Mouse (Mus musculus) heart, embryonic 12.5 days (tissue): Measurements from ENCODE around the gene Hand2. TPM values are rescaled to one million over a fixed set of nuclear protein-coding genes. Genes with fewer than 3 reads are reported as not detected.

Source experiments
- ATAC-seq: fragments of 200-750 bp; cut with Nextera tagmentation; 2 replicates; pipeline ENCODE4 v1.8.0; 2017; ENCODE audit warnings: moderate TSS enrichment, moderate library complexity; ENCODE audit not compliant: insufficient number of reproducible peaks, low FRiP score
- H3K27ac ChIP-seq: fragments of 300-500 bp; sonication (generic); 2 replicates; pipeline ENCODE4 v1.5.1; 2016; ENCODE audit warnings: mild to moderate bottlenecking, moderate library complexity; ENCODE audit not compliant: poor library complexity, severe bottlenecking
- H3K27me3 ChIP-seq: fragments of 300-500 bp; sonication (generic); replicated peaks from 2 replicates; pipeline ENCODE4 v1.6.1; 2016; ENCODE audit warnings: mild to moderate bottlenecking, moderate library complexity
- H3K36me3 ChIP-seq: fragments of 300-500 bp; sonication (generic); 2 replicates; pipeline ENCODE4 v1.6.1; 2016; ENCODE audit warnings: mild to moderate bottlenecking, moderate library complexity
- H3K4me1 ChIP-seq: fragments of 300-500 bp; sonication (generic); replicated peaks from 2 replicates; pipeline ENCODE4 v1.6.1; 2016; ENCODE audit warnings: mild to moderate bottlenecking
- H3K4me2 ChIP-seq: fragments of 300-500 bp; sonication (generic); 2 replicates; pipeline ENCODE4 v1.6.1; 2016; ENCODE audit warnings: mild to moderate bottlenecking, moderate library complexity
- H3K4me3 ChIP-seq: fragments of 300-500 bp; sonication (generic); 2 replicates; pipeline ENCODE4 v1.5.1; 2016; ENCODE audit warnings: mild to moderate bottlenecking
- H3K9ac ChIP-seq: fragments of 300-500 bp; sonication (generic); 2 replicates; pipeline ENCODE4 v1.6.1; 2016; ENCODE audit warnings: mild to moderate bottlenecking, moderate library complexity
- H3K9me3 ChIP-seq: fragments of 300-500 bp; sonication (generic); replicated peaks from 2 replicates; pipeline ENCODE4 v1.6.1; 2016; ENCODE audit warnings: mild to moderate bottlenecking, moderate library complexity
- WGBS: fragments of 180-500 bp; shearing (Covaris S2); methylation state at CpG from one replicate; pipeline ENCODE4 v1.1.7; 2016; 5-methylcytosine and 5-hydroxymethylcytosine counted together
- polyA plus RNA-seq: library from polyadenylated mRNA; unstranded; fragments of >200 nt; fragmentation: Nextera tagmentation; extraction: Ambion mirVana; gene quantifications from 2 replicates; pipeline ENCODE4 v1.2.1, GENCODE M21; 2016

The Hand2 gene
- polyA plus RNA-seq, 1 experiment from 2014 or later = 18.0 TPM

- Histone ChIP-seq H3K9ac (peak overlapping the region; percentile 64), H3K27me3 (no peaks in the 10 kb centered on the region), H3K4me3 (peak overlapping the region; percentile 21; the same call in 1 of the 2 replicates), H3K4me1 (peaks cover 26% of the 10 kb centered on the region), H3K36me3 (no peaks in the 10 kb centered on the region; the same call in 1 of the 2 replicates), H3K4me2 (peak overlapping the region; percentile 59), H3K27ac (peak overlapping the region; percentile 62; the same call in 1 of the 2 replicates), H3K9me3 (no peaks in the 10 kb centered on the region)
- ATAC-seq = no peak
- WGBS = 19% methylated on average over 3 of the region's 3 CpGs
Observed at GRCm38 (mm10) chr8:57315471-57315870, 5.3 kb upstream of the Hand2 start.

- Histone ChIP-seq H3K4me3 (peak overlapping the region; percentile 35), H3K36me3 (no peaks in the 10 kb centered on the region; the same call in 1 of the 2 replicates), H3K27ac (peak overlapping the region; percentile 74), H3K4me1 (peaks cover 26% of the 10 kb centered on the region), H3K9me3 (no peaks in the 10 kb centered on the region), H3K9ac (peak overlapping the region; percentile 68), H3K4me2 (peak overlapping the region; percentile 70), H3K27me3 (no peaks in the 10 kb centered on the region)
- ATAC-seq = no peak
Observed at GRCm38 (mm10) chr8:57317107-57317506, 3.7 kb upstream of the Hand2 start.

DNA sequence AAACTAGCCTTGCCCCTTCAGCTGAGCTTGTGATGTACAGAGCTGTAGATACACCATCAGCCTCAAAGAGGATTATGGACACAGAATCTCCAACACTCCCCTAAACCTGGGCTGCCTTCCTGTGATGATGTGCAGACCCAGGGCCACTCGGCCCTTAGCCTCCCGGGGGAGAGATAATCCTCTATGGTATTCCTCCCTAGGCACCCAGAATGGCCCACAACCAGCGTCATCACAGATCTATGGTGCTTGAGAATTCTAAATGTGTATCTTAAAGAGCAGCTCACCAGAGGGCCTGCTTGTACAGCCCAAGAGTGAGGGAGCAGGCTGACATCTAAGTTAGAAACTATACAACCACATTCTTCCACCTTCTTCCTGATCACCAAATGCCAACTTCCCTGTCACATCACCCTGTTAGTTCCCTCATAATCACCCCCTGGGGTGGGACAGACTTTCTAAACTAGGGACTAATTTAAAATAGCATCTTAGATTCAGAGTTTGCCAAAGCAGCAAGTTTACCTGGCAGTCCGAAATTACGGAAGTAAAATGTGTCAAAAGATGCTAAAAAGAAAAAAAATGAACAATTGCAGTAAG, 2.8 kb upstream of the Hand2 start:
- 7% methylated on average over 5 of the region's 5 CpGs for WGBS
- peaks cover 23% of the 10 kb centered on the region for H3K4me1 ChIP-seq
- H3K27me3 ChIP-seq = no peaks in the 10 kb centered on the region
- no peaks in the 10 kb centered on the region; the same call in 1 of the 2 replicates for H3K36me3 ChIP-seq
- H3K9ac ChIP-seq = peak overlapping the region; percentile 96
- H3K9me3 ChIP-seq = no peaks in the 10 kb centered on the region
- H3K4me2 ChIP-seq = peak overlapping the region; percentile 83
- ATAC-seq = no peak
- peak overlapping the region; percentile 98 for H3K27ac ChIP-seq
- H3K4me3 ChIP-seq = peak overlapping the region; percentile 91

GRCm38 (mm10) chr8:57319092-57319980, 1.4 kb upstream of the Hand2 start:
- no peaks in the 10 kb centered on the region for H3K27me3 ChIP-seq
- H3K4me2 ChIP-seq = peak overlapping the region; percentile 83
- ATAC-seq = no peak
- H3K9me3 ChIP-seq = no peaks in the 10 kb centered on the region
- H3K9ac ChIP-seq = peak overlapping the region; percentile 96
- peak overlapping the region; percentile 98 for H3K27ac ChIP-seq
- H3K4me3 ChIP-seq = peak overlapping the region; percentile 91
- peaks cover 11% of the 10 kb centered on the region for H3K36me3 ChIP-seq
- H3K4me1 ChIP-seq = peaks cover 13% of the 10 kb centered on the region
- 2% methylated on average over 17 of the region's 17 CpGs for WGBS

- peak overlapping the region; percentile 83 for H3K4me2 ChIP-seq
- no peaks in the 10 kb centered on the region for H3K9me3 ChIP-seq
- no peaks in the 10 kb centered on the region for H3K27me3 ChIP-seq
- H3K4me1 ChIP-seq = peaks cover 13% of the 10 kb centered on the region
- no peak for ATAC-seq
- H3K27ac ChIP-seq = peak overlapping the region; percentile 98
- peak overlapping the region; percentile 96 for H3K9ac ChIP-seq
- H3K36me3 ChIP-seq = peaks cover 16% of the 10 kb centered on the region
- under 1% methylated on average over 22 of the region's 22 CpGs for WGBS
- H3K4me3 ChIP-seq = peak overlapping the region; percentile 91
Observed at GRCm38 (mm10) chr8:57319981-57320585, 700 bp upstream of the Hand2 start.

- Histone ChIP-seq H3K9me3 (no peaks in the 10 kb centered on the region), H3K4me3 (peak overlapping the region; percentile 91), H3K9ac (peak overlapping the region; percentile 100), H3K27ac (peak overlapping the region; percentile 98), H3K4me2 (peak overlapping the region; percentile 94), H3K4me1 (peaks cover 19% of the 10 kb centered on the region), H3K27me3 (no peaks in the 10 kb centered on the region), H3K36me3 (peaks cover 35% of the 10 kb centered on the region)
- peak; percentile 15; the same call in 1 of the 2 replicates for ATAC-seq
- WGBS = under 1% methylated on average over 64 of the region's 64 CpGs
Observed at GRCm38 (mm10) chr8:57321898-57322895, 1.4 kb downstream of the Hand2 start.

DNA sequence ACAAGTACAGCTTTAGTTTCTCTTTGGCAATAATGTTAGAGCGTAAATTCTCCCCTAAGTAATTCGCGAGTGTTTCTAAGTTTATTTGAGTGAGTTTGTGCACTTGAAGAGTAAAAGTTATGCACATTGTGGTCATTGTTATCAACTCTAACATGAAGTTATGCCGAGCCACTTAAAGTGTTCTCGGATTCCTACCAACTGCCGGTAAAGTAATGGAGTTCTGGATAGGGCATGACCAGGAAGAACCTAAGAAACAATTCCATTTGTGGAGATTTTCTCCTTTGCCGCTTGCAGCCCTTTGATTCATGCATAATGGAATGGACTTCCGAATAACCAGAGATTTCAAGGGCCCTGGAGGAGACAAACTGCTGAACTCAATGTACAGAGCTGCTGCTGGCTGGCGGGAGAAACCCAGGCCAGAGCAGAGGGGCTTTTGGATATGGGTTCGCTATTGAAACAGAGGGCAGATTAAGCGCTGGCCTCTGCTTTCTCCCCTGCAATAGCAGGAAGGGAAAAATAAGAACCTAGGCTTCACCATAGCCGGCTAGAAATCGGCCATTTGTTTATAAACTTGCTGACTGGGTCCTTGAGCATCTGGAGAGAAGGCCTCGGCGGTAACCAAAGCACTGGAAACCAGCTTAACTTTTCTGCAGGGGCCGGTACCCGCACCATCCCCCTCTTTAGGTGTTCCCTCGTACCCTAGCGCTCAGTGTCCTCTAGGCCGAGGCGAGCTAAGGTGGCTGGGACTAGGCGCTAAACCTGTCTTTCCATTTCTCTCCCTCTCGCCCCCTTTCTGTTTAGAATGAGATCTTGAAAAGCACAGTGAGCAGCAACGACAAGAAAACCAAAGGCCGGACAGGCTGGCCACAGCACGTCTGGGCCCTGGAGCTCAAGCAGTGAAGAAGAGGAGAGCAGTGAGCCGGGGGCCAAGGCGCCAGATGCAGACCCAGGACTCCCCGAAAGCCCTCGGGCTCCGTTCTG, 2.5 kb downstream of the Hand2 start:
- no peak for ATAC-seq

DNA sequence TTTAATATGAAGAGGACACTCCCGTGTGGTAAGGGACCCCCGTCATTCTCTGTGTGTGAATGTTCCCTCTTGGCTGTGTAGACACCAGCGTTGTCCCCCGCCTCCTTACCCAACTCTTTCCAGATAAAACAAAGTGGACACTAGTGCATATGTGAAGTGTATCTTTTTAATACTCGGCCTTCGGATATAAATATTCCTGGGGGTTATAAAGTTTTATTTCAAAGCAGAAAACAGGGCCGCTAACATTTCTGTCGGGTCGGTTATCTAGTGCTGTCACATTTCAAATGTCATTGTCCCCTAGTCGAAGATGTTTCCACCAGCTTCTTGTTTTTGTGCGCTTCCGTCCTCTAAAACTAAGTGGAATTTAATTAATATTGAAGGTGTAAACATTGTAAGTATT, 3.3 kb downstream of the Hand2 start:
- Histone ChIP-seq H3K27me3 (no peaks in the 10 kb centered on the region), H3K9me3 (no peaks in the 10 kb centered on the region), H3K4me2 (peak overlapping the region; percentile 94), H3K4me3 (peak overlapping the region; percentile 91), H3K27ac (peak overlapping the region; percentile 98), H3K4me1 (peaks cover 22% of the 10 kb centered on the region), H3K9ac (peak overlapping the region; percentile 100), H3K36me3 (peaks cover 38% of the 10 kb centered on the region)
- ATAC-seq = no peak
- WGBS = 2% methylated on average over 12 of the region's 12 CpGs

More for the DNA sequence above, 2.5 kb downstream of the Hand2 start:
- H3K9me3 ChIP-seq = no peaks in the 10 kb centered on the region
- H3K4me1 ChIP-seq = peaks cover 22% of the 10 kb centered on the region
- H3K27ac ChIP-seq = peak overlapping the region; percentile 98
- H3K27me3 ChIP-seq = no peaks in the 10 kb centered on the region
- under 1% methylated on average over 31 of the region's 31 CpGs for WGBS
- H3K4me3 ChIP-seq = peak overlapping the region; percentile 91
- peak overlapping the region; percentile 100 for H3K9ac ChIP-seq
- peak overlapping the region; percentile 94 for H3K4me2 ChIP-seq
- H3K36me3 ChIP-seq = peaks cover 38% of the 10 kb centered on the region

GRCm38 (mm10) chr8:57324671-57325070, 3.9 kb downstream of the Hand2 start:
- WGBS = under 1% methylated on average over 5 of the region's 5 CpGs

More at GRCm38 (mm10) chr8:57324671-57325070, 3.9 kb downstream of the Hand2 start:
- H3K4me1 ChIP-seq = peaks cover 27% of the 10 kb centered on the region
- no peak for ATAC-seq
- H3K4me3 ChIP-seq = peak overlapping the region; percentile 91
- peak overlapping the region; percentile 97 for H3K27ac ChIP-seq
- peak overlapping the region; percentile 99 for H3K9ac ChIP-seq
- peak overlapping the region; percentile 94 for H3K4me2 ChIP-seq
- peaks cover 38% of the 10 kb centered on the region for H3K36me3 ChIP-seq
- no peaks in the 10 kb centered on the region for H3K27me3 ChIP-seq
- H3K9me3 ChIP-seq = no peaks in the 10 kb centered on the region
